Mouse (Mus musculus) thymus, adult 2 months (tissue): ENCODE measurements at regions not wholly inside any gene's neighbourhood (a gene's known extent, or its start where the extent isn't known, plus 50 kb on each side); places are given as distances from the start of the nearest gene placed in this dataset.

Experiments used
- CTCF ChIP-seq: fragments of 200-500 bp; IDR thresholded peaks from 2 replicates; pipeline ENCODE4 v1.5.1; 2012; ENCODE audit warnings: mild to moderate bottlenecking, control low read depth, low read length, moderate library complexity, borderline replicate concordance; ENCODE audit not compliant: control insufficient read depth, poor library complexity, insufficient read depth; ENCODE audit errors: extremely low read depth
- POLR2A ChIP-seq: fragments of 200-500 bp; IDR thresholded peaks from 2 replicates; pipeline ENCODE4 v1.6.1; 2012; ENCODE audit warnings: mild to moderate bottlenecking, low read length, control low read depth, moderate library complexity; ENCODE audit not compliant: control insufficient read depth, poor library complexity, insufficient read depth; ENCODE audit errors: extremely low read depth

DNA sequence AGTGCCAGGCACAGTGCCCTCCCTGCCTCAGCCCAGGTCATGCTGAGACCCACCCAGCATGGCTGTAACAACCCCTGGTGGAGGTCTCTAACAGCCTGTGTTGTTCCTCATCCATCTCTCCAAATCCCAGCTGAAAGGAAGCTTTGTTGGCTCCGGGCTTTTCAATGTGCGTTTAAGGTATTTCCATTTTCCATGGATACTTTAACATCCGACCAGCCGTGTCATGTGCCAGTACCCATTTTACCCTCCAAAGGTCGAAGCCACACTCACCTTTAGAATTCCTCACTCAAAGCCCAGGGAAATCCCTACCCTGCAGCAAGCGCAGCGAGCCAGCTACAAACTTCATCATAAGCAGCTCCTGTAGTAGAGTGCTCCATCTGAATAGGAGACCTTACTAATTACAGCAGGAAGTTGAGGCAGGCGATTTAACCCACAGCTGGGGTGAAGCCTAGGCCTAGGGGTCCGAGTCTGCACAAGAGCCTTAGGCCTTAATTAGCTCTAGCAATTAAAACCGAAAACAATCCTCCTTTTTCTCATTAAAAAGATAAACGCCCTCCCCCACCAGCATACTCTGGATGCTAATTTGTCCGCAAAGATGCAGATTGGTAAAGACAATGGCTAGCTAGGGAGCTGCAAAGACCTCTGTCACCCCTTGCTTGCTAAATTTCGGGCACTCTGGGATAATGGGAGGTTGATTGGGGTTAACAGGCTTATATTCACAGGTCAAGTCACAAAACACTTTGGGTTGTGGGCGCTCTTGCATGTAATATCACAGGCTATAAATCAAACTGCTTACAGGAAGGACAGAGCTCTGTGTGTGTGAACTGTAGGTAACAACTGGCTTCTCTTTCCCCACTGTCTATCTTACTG lies 171.2 kb downstream of the Pmp22 start:
- TF ChIP-seq CTCF = no peak
- TF ChIP-seq POLR2A = no peak
